Mouse (Mus musculus): ENCODE measurements at regions not wholly inside any gene's neighbourhood (a gene's known extent, or its start where the extent isn't known, plus 50 kb on each side); places are given as distances from the start of the nearest gene placed in this dataset.

GRCm38 (mm10) chr8:93591608-93592301, 56.1 kb upstream of the Ces5a start:
- DNase-seq (ENCODE audit: low read depth, low spot score): peak; percentile 76

DNA sequence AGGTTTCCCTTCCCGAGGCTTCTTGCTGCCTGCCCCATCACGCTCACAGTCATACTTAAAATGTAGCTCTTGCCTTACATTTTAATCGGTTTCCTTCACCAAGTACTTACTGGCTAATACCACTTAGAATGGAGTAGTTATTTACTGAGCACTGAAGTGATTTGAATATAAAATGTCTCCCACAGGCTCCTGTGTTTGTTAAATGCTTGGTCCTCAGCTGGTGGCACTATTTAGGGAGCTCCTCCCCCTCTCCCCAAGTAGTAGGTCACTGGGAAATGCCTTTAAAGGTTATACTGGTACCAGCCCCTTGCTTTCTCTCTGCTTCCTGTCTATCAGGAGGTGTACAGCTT, 56.6 kb upstream of the Ces5a start:
- DNase-seq (ENCODE audit: low read depth, low spot score): no peak

GRCm38 (mm10) chr8:93598613-93599121, 63.0 kb upstream of the Ces5a start:
- DNase-seq (ENCODE audit: low read depth, low spot score): peak; percentile 19

GRCm38 (mm10) chr8:93599306-93599705, 63.7 kb upstream of the Ces5a start:
- no peak for DNase-seq (ENCODE audit: low read depth, low spot score)

DNA sequence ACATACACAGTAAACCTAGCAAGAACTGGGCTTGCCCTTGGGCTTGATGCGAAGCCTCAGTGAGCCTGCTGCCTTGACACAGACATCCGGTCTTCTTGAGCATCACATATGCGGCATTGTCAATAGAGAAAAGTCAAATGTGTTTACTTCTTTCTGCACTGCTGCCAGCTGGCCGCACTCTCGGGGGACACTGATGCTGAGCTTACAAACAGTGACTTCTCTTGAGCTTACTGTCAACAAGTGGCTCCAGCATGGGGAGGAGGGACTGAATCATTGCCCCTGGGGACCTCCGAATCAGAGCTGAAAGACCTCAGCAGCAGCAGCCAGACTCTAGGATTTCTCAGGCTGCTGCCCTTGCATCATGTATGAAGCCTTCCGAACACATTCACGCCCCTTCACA, 64.1 kb upstream of the Ces5a start:
- peak; percentile 69 for DNase-seq (ENCODE audit: low read depth, low spot score)

- no peak for DNase-seq (ENCODE audit: low read depth, low spot score)
Measured at GRCm38 (mm10) chr8:93626807-93627526, 91.3 kb upstream of the Ces5a start.

GRCm38 (mm10) chr8:93627626-93628025, 92.0 kb upstream of the Ces5a start:
- no peak for DNase-seq (ENCODE audit: low read depth, low spot score)

DNA sequence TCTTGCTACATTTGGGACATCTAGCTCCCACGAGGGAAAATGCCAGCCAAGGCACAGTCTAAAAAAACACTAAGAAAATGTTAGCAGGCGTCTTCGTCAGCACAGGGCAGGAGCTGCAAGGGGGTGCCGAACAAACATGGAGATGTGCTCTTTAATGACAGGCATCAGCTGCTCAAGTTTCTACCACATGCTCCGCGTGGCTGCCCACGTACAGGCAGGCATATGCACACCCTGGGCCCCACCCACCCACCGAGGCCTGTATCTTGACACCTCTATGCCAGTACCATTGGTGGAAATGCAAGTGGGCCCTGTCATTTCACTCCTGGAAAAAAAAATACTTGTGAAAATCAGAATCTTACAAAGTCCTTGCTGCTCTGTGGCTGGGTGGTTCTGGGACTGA, 97.3 kb upstream of the Ces5a start:
- DNase-seq (ENCODE audit: low read depth, low spot score): no peak

DNA sequence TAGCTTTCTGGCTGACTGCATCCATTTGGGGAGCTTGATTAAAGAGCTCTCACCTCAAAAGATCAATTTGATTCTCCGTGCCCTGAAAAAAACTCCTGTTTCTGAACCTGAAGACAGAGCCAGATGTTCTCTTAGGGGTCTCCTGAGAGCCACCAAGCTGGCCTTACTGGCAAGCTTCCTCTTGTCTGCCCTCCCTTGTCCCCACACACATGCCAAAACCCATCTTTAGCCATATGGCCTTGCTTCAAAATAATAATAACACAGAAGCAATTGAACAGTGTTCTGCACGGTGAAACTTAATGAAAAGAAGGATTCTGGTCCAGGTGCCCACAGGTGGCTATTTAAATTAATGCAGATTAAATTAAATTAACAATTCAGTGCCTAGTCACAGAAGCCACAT, 107.1 kb upstream of the Ces5a start:
- DNase-seq (ENCODE audit: low read depth, low spot score): no peak

DNA sequence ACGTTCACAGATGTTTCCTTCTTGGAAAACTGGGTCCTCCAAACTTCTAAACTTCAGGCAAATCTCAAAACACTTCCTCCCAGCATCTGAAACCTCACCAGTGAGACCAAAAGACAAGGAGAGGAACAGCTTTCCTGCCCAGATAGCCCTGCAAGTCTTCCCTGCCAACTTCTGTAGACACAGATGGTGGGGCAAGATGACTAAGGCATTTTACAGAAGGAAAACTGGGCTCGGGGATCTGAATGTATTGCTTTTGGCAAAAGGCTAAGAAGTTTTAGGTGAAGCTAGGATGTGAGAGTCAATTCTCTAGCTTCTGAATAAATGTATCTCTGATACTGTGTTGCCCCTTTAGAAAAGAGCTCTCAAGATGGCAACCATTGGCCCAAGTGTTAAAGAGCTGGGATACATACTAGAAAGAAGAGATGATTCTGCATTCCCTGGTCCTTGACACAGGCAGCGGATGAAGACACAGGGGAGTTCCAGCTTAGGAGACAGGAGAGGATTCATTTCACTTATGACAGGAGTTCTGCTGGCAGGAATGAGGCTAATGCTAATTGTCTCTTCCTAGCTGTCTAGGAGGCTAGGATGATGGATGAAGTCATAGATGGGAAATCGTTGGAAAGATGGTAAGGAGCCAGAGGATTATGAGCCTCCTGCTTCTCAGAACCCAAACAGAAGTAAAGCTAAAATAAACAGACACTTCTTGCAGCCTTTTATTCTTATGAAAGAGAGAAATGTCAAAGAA, 108.0 kb upstream of the Ces5a start:
- no peak for DNase-seq (ENCODE audit: low read depth, low spot score)

DNA sequence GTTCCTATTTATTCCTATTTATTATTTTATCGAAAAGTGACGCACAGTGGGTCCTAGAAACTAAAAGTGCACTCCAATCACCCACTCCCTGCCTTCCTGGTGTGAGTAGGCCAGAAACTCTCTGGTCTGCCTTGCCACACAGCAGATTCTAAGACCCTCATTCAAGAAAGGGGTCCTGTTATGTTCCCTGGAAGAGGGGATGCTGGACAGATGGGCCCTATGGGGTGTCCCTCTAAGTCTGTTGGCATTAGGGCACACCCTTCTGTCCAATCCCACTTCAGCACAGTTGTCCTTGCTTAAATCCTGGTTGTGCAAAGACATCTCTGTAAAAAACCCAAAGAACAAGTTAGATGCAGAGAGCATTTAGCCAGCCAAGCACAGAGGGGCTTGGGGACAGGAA, 117.8 kb upstream of the Ces5a start:
- no peak for DNase-seq (ENCODE audit: low read depth, low spot score)

DNA sequence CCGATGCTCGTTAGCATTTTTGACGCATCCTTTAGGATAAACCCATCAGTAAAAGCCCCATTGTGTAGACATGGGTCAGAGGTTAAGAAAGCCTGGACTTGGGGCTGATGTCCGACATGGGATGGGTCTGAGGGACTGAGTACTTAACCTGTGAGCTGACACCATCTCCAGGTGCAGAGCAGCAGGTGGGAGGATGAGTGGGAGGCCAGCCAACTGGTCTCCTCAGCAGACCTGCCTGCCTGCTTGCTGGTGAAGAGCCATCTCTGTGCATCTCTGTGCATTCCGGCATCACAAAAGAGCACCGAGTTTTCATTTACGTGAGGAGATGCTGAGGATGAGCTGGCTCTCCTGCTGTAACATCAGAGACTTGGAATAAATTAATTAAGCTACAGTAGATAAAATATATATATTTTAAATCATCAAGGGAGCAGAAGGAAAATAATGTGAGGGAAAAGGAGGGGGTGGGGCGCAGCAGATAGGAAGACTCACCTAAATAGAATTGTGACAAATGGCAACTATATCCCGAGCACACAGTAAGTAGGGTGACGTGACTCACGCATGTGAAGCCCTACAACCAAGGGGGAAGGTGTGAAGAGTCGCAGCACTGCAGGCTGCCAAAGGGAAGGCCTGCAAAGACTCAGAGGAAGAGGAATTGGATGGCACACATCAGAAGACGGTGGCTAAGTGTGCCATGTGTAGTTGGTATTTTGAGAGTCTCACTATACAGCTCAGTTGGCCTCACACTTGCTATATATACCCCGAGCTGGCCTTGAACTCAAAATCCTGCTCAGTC, 118.5 kb upstream of the Ces5a start:
- no peak for DNase-seq (ENCODE audit: low read depth, low spot score)

DNA sequence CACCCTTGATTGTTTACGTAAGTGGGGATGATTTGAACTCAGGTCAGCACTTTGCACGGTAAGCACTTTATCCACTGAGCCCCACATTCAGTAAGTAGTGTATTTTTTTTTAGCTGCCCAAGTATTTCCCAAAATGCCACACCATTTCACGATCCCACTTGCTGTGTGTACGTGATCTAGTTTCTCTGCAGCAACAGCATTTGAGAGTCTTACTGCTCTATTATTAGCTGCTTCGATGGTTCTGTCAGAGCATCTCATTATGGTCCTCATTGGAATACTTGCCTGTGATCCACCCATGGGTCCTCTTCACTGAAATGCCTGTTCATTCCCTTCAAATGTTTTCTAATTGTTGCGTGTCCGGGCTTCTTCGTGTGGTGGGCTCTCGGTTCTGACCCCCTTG, 120.1 kb upstream of the Ces5a start:
- DNase-seq (ENCODE audit: low read depth, low spot score): no peak

DNA sequence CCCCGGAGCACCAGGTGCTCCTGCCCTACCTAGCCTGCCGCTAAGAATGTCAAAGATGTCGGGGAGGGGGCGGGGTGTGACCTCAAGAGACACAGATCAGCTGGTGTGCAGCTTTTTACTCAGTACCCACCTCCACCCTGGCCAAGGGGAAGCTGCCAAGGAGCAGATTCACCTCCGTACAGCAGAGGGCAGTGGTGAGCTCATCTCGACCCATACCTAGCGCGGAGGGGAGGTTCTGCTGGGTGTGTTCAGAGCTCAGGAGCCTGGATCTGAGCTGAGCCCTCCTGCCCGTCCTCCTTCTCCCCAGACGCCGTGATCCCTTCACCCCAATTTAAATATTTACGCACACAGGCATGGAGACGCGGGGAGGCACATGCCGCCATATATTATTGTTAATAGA, 126.1 kb upstream of the Ces5a start:
- peak; percentile 66 for DNase-seq (ENCODE audit: low read depth, low spot score)

GRCm38 (mm10) chr8:93662219-93662618, 126.6 kb upstream of the Ces5a start:
- DNase-seq (ENCODE audit: low read depth, low spot score): no peak

GRCm38 (mm10) chr8:93663851-93664250, 128.2 kb upstream of the Ces5a start:
- peak; percentile 79 for DNase-seq (ENCODE audit: low read depth, low spot score)

- no peak for DNase-seq (ENCODE audit: low read depth, low spot score)
Measured at GRCm38 (mm10) chr8:93668306-93668705, 132.7 kb upstream of the Ces5a start.

- no peak for DNase-seq (ENCODE audit: low read depth, low spot score)
Measured at GRCm38 (mm10) chr8:93674721-93675120, 135.0 kb upstream of the Gnao1 start.

- no peak for DNase-seq (ENCODE audit: low read depth, low spot score)
Measured at GRCm38 (mm10) chr8:93683773-93684391, 125.9 kb upstream of the Gnao1 start.

- DNase-seq (ENCODE audit: low read depth, low spot score): no peak
Measured at GRCm38 (mm10) chr8:93684392-93684791, 125.4 kb upstream of the Gnao1 start.

DNA sequence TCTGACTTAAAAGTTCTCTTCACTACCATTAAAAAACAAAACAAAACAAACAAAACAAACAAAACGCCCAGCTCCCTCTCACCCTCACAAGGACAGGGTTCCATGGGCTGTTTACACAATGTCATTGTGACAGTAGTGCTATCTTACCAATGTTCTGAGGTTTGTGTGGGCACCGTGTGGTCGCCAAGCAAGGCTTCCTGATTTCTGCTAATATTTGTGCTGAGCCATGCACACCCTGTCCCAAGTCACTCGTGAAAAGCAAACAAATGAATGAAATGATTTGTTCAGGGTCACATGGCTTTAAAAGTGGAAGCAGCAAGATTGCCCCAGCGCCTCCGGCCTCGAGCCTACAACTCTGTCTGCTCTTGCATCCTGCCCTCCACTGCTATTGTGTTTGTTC, 120.9 kb upstream of the Gnao1 start:
- DNase-seq (ENCODE audit: low read depth, low spot score): no peak

All from skeletal muscle tissue, adult 2 months (tissue).